Mouse (Mus musculus): ENCODE data around the gene Zfp941.

Gene Zfp941

DNA sequence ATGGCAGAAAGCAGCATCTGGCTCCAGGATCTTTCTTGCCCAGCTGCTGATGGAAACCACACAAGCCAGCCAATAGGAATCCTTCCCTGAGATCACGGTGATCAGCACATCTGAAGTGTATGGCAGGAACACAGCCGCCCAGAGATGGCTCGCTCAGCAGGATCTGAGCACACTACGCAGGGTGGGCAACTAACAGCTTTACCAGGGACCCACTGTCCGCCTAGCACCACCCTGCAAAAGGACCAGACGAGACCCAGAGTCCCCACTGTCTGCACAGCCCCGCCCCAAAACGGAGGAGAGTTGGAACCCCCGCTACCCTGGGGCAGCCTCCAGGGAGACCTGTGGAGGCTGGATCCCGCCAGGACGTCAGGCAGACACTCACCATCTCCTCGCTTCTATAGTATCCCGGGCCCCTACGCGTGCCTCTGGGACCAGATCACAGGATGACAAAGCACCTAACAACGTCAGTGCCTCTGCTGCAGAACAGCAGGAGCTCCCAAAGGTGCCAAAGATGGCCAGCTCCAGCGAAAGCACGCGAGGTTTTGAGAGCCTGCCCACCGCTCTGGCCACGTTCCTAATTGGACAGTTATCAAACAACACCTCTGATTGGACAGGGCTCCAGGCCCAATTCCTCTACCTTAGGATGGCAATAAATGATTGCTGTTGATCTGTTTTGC is at the start of gene Zfp941:
Gene Zfp941 (minus strand): TSS at position 526 of the 677 bp plus-strand sequence.
- Histone ChIP-seq H3K27me3 (ENCODE audit: insufficient read depth, low read length) (peaks cover 3% of the 10 kb centered on the region; the same call in 1 of the 2 replicates), H3K4me1 (replicated peaks; ENCODE audit: low read depth, low read length) (peaks cover 6% of the 10 kb centered on the region), H3K4me3 (replicated peaks; ENCODE audit: low read length) (peak within 1 kb of the TSS; percentile 94), H3K9me3 (ENCODE audit: low read length) (no peaks in the 10 kb centered on the region), H3K36me3 (ENCODE audit: insufficient read depth, low read length) (peaks cover 20% of the 10 kb centered on the region)
- no peak; the same call in 1 of the 2 replicates for TF ChIP-seq NANOG (IDR thresholded peaks at IDR 0.05; ENCODE audit: borderline replicate concordance, low read length)
- TF ChIP-seq POU5F1 (IDR thresholded peaks at IDR 0.05; ENCODE audit: borderline replicate concordance, low read length): no peak
- TF ChIP-seq CTCF (conservative IDR thresholded peaks at IDR 0.05; ENCODE audit: low read length): no peak

DNA sequence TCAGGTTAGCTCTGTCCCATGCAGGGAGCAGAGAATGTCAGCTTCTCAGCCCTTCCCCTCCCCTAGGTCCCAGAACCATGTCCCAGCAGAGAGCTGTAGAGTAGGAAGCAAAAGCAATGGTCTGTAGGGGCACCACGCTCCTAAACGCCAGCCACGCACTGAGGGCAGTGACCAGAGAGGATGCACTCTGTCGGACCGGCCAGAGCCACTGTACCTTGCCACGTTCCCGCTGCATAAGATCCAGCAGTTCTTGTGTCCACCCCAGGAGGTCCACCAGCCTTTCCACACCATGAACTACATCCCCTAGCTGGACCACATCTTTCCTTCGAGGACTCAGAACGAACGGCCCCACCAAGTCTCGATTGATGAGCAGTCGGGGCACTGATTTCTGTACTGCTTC is 42.8 kb upstream of the Zfp941 start:
- no peak overlapping the region for H3K4me3 ChIP-seq (replicated peaks; ENCODE audit: low read length)
- H3K27me3 ChIP-seq (ENCODE audit: insufficient read depth, low read length): no peaks in the 10 kb centered on the region
- H3K4me1 ChIP-seq (replicated peaks; ENCODE audit: low read depth, low read length): peaks cover 37% of the 10 kb centered on the region
- H3K36me3 ChIP-seq (ENCODE audit: insufficient read depth, low read length): peaks cover 93% of the 10 kb centered on the region
- TF ChIP-seq POU5F1 (IDR thresholded peaks at IDR 0.05; ENCODE audit: borderline replicate concordance, low read length): no peak
- no peak for TF ChIP-seq CTCF (conservative IDR thresholded peaks at IDR 0.05; ENCODE audit: low read length)
- TF ChIP-seq NANOG (IDR thresholded peaks at IDR 0.05; ENCODE audit: borderline replicate concordance, low read length): no peak
- H3K9me3 ChIP-seq (ENCODE audit: low read length): no peaks in the 10 kb centered on the region

DNA sequence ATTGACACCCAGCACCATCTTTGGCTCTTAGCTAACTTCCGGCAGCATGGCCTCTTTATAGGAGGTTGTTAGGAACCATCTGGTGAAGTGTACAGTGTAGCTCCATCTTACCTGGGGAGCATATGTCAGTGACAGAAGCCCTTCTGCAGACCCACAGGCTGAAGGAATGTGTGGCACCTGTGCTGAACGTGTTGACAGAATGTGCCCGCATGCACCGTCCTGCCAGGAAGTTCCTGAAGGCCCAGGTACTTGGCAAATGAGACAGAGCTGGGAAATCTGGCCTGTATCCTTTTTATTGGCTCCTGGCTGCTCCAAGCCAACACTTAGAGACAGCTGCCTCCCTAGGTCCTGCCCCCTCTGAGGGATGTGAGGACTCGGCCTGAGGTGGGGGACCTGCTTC is 38.8 kb upstream of the Zfp941 start:
- no peak for TF ChIP-seq NANOG (IDR thresholded peaks at IDR 0.05; ENCODE audit: borderline replicate concordance, low read length)
- TF ChIP-seq CTCF (conservative IDR thresholded peaks at IDR 0.05; ENCODE audit: low read length): no peak
- no peak for TF ChIP-seq POU5F1 (IDR thresholded peaks at IDR 0.05; ENCODE audit: borderline replicate concordance, low read length)
- Histone ChIP-seq H3K27me3 (ENCODE audit: insufficient read depth, low read length) (no peaks in the 10 kb centered on the region), H3K36me3 (ENCODE audit: insufficient read depth, low read length) (peaks cover 79% of the 10 kb centered on the region), H3K4me1 (replicated peaks; ENCODE audit: low read depth, low read length) (peaks cover 56% of the 10 kb centered on the region), H3K4me3 (replicated peaks; ENCODE audit: low read length) (no peak overlapping the region), H3K9me3 (ENCODE audit: low read length) (no peaks in the 10 kb centered on the region)

DNA sequence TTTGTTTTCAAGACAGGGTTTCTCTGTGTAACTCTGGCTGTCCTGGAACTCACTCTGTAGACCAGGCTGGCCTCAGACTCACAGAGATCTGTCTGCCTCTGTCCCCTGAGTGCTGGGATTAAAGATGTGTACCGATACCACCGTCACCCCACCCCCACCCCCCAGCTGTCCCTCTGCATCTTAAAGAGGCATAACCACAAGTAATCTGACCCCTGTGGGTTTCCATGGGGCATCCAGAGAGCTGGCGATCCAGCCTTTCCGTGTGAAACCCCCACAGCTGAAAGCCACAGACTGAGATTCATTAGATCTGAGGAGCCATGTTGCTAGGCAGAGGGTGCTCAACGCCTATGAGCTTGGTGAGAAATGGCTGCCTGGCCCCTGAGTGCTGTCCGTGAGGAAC is 38.0 kb upstream of the Zfp941 start:
- Histone ChIP-seq H3K9me3 (ENCODE audit: low read length) (no peaks in the 10 kb centered on the region), H3K27me3 (ENCODE audit: insufficient read depth, low read length) (no peaks in the 10 kb centered on the region), H3K36me3 (ENCODE audit: insufficient read depth, low read length) (peaks cover 78% of the 10 kb centered on the region), H3K4me1 (replicated peaks; ENCODE audit: low read depth, low read length) (peaks cover 58% of the 10 kb centered on the region), H3K4me3 (replicated peaks; ENCODE audit: low read length) (no peak overlapping the region)
- TF ChIP-seq NANOG (IDR thresholded peaks at IDR 0.05; ENCODE audit: borderline replicate concordance, low read length) (no peak), POU5F1 (IDR thresholded peaks at IDR 0.05; ENCODE audit: borderline replicate concordance, low read length) (no peak), CTCF (conservative IDR thresholded peaks at IDR 0.05; ENCODE audit: low read length) (no peak)

DNA sequence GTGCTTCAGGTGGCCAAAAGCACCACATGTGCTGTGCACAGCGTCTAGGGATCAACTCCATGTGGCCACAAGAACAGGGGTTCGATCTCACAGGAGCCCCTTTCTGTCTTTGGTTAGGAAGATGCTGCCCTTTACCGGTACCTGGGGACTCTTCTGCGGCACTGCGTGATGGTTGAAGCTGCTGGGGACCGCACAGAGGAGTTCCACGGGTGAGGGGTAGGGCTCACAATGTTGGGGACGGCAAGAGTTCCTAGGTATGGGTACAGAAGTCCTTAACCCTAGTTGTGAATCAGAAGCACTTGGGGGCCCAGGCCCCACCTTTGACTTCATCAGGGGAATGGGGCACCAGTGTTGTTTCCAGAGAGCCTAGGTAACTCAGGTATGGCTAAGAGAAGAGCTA is 36.8 kb upstream of the Zfp941 start:
- H3K9me3 ChIP-seq (ENCODE audit: low read length): no peaks in the 10 kb centered on the region
- TF ChIP-seq NANOG (IDR thresholded peaks at IDR 0.05; ENCODE audit: borderline replicate concordance, low read length) (no peak), CTCF (conservative IDR thresholded peaks at IDR 0.05; ENCODE audit: low read length) (no peak), POU5F1 (IDR thresholded peaks at IDR 0.05; ENCODE audit: borderline replicate concordance, low read length) (no peak)
- H3K4me3 ChIP-seq (replicated peaks; ENCODE audit: low read length): peak overlapping the region; percentile 90
- H3K4me1 ChIP-seq (replicated peaks; ENCODE audit: low read depth, low read length): peaks cover 65% of the 10 kb centered on the region
- no peaks in the 10 kb centered on the region for H3K27me3 ChIP-seq (ENCODE audit: insufficient read depth, low read length)
- H3K36me3 ChIP-seq (ENCODE audit: insufficient read depth, low read length): peaks cover 78% of the 10 kb centered on the region

DNA sequence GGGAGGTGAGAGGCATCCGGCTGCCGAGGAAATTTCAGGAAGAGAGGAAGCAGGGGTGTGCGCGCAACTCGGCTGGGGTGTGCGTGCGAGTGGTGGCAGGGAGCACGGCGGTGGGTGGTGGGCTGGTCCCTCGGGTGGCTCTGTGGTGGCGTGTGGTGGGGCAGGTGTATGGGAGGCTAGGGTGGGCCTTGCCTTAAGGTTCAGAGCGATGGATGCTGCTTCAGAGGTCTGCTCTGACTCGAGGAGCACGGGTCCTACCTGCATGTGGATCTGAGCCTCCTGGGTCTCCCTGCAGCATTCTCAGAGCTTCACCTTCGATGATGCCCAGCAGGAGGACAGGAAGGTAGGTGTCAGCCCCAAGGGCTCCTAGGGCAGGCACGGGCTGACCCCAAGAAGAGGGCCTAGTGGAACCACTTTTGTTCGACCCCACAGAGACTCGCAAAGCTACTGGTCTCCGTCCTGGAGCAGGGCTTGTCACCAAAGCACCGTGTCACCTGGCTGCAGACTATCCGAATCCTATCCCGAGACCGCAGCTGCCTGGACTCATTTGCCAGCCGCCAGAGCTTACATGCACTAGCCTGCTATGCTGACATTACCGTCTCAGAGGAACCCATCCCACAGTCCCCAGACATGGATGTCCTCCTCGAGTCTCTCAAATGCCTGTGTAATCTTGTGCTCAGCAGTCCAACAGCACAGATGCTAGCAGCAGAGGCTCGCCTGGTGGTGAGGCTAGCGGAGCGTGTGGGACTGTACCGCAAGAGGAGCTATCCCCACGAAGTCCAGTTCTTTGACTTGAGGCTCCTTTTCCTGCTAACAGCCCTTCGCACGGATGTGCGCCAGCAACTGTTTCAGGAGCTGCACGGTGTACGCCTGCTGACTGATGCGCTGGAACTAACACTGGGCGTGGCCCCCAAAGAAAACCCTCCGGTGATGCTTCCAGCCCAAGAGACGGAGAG is 35.9 kb upstream of the Zfp941 start, which contains the start of gene Bet1l:
Gene Bet1l (minus strand): TSS at position 28 of the 956 bp plus-strand sequence.
- TF ChIP-seq POU5F1 (IDR thresholded peaks at IDR 0.05; ENCODE audit: borderline replicate concordance, low read length): no peak
- no peak for TF ChIP-seq CTCF (conservative IDR thresholded peaks at IDR 0.05; ENCODE audit: low read length)
- TF ChIP-seq NANOG (IDR thresholded peaks at IDR 0.05; ENCODE audit: borderline replicate concordance, low read length): no peak
- Histone ChIP-seq H3K4me3 (replicated peaks; ENCODE audit: low read length) (peak within 1 kb of the TSS; percentile 90), H3K36me3 (ENCODE audit: insufficient read depth, low read length) (peaks cover 78% of the 10 kb centered on the region), H3K4me1 (replicated peaks; ENCODE audit: low read depth, low read length) (peaks cover 72% of the 10 kb centered on the region), H3K9me3 (ENCODE audit: low read length) (no peaks in the 10 kb centered on the region), H3K27me3 (ENCODE audit: insufficient read depth, low read length) (no peaks in the 10 kb centered on the region)

DNA sequence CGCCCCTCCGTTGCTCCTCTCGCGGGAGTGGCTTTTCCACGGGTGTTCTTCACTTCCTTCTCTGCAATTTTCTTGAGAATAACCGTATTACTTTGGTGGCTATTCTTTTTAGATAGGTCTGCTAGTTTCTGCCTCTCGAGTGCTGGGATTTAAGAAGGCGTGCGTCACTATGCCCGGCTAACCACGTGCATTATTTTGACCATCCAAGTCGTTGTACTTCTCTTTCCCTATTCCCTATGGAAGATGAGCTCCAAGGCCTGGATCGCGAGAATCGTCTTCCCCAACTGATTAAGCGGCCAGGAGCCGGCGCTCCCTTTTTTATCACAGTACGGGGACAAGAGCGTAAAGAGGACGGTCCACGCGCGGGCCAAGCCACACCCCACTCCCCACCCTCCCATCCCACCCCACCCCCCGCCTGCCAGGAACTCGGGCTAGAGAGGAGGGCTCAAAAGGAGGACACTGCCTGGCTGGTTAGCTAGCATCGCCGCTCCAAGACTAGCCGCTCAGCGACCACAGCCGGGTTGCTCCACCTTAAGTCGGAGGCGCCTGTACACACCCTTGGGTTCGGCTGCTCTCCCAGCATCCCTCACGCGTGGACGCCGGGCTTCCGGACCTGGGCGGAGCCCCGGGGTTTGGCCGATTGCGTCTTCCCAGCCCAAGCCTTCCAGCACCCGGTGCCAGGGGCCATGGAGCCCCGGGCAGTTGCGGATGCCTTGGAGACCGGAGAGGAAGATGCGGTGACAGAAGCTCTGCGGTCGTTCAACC is 35.0 kb upstream of the Zfp941 start, which contains the start of gene Ric8a:
Gene Ric8a (plus strand): TSS at position 173 of the 765 bp plus-strand sequence.
- H3K9me3 ChIP-seq (ENCODE audit: low read length): no peaks in the 10 kb centered on the region
- H3K36me3 ChIP-seq (ENCODE audit: insufficient read depth, low read length): peaks cover 78% of the 10 kb centered on the region
- TF ChIP-seq NANOG (IDR thresholded peaks at IDR 0.05; ENCODE audit: borderline replicate concordance, low read length) (no peak), POU5F1 (IDR thresholded peaks at IDR 0.05; ENCODE audit: borderline replicate concordance, low read length) (no peak), CTCF (conservative IDR thresholded peaks at IDR 0.05; ENCODE audit: low read length) (no peak)
- no peaks in the 10 kb centered on the region for H3K27me3 ChIP-seq (ENCODE audit: insufficient read depth, low read length)
- peak within 1 kb of the TSS; percentile 90 for H3K4me3 ChIP-seq (replicated peaks; ENCODE audit: low read length)
- peaks cover 77% of the 10 kb centered on the region for H3K4me1 ChIP-seq (replicated peaks; ENCODE audit: low read depth, low read length)

Data from E14TG2a.4 (cell line).